Mouse (Mus musculus) E14TG2a.4 (cell line): ENCODE results near the gene Plppr3.

Experiments used
- CTCF ChIP-seq: conservative IDR thresholded peaks from 2 replicates; pipeline ENCODE4 v1.5.1; 2014; ENCODE audit warnings: low read length
- NANOG ChIP-seq: IDR thresholded peaks from 2 replicates; pipeline ENCODE4 v1.6.1; 2014; ENCODE audit warnings: borderline replicate concordance, low read length, mixed read lengths
- POU5F1 ChIP-seq: IDR thresholded peaks from 2 replicates; pipeline ENCODE4 v1.6.1; 2014; ENCODE audit warnings: low read length, borderline replicate concordance

- TF ChIP-seq CTCF (no peak), NANOG (no peak), POU5F1 (no peak)
These were observed 51.4 kb downstream of the Plppr3 start for GRCm38 (mm10) chr10:79823011-79823410.
